Mouse (Mus musculus): ENCODE data around the gene Atp6v1g2. TPM values are rescaled to one million over a fixed set of nuclear protein-coding genes. Genes with fewer than 3 reads are reported as not detected.
A peak's percentile ranks its signal among the peaks of the same experiment; 100 is the strongest.

Atp6v1g2 gene
- polyA plus RNA-seq, 1 experiment from 2014 or later = 5.2 TPM

- Histone ChIP-seq H3K9ac (ENCODE audit: low read depth, low read length) (no peak overlapping the region), H3K36me3 (ENCODE audit: control insufficient read depth, insufficient read depth, low read length) (no peaks in the 10 kb centered on the region), H3K27me3 (replicated peaks; ENCODE audit: control insufficient read depth, insufficient read depth, low read length) (peaks cover 46% of the 10 kb centered on the region), H3K4me1 (ENCODE audit: control insufficient read depth, insufficient read depth, low read length) (peaks cover 8% of the 10 kb centered on the region; the same call in 1 of the 2 replicates), H3K4me3 (ENCODE audit: low read depth, low read length) (no peak overlapping the region), H3K27ac (replicated peaks; ENCODE audit: low read depth, low read length) (no peak overlapping the region), H3K4me2 (ENCODE audit: low read depth, low read length) (no peak overlapping the region), H3K9me3 (ENCODE audit: control insufficient read depth, low read length) (no peaks in the 10 kb centered on the region)
- DNase-seq (ENCODE audit: low spot score) = no peak
- ATAC-seq (ENCODE audit: low read depth) = no peak
- WGBS = 79% methylated on average over 9 of the region's 11 CpGs
Measured at GRCm38 (mm10) chr17:35200398-35200797, 33.1 kb upstream of the Atp6v1g2 start.

GRCm38 (mm10) chr17:35201128-35201527 is 32.3 kb upstream of the Atp6v1g2 start:
- WGBS = 83% methylated on average over 11 of the region's 11 CpGs
- no peaks in the 10 kb centered on the region for H3K36me3 ChIP-seq (ENCODE audit: control insufficient read depth, insufficient read depth, low read length)
- no peaks in the 10 kb centered on the region for H3K9me3 ChIP-seq (ENCODE audit: control insufficient read depth, low read length)
- H3K4me3 ChIP-seq (ENCODE audit: low read depth, low read length) = 0 out of 2 replicates have a peak overlapping the region, but pooled peaks have one; percentile 1
- no peak for ATAC-seq (ENCODE audit: low read depth)
- no peak overlapping the region for H3K27ac ChIP-seq (replicated peaks; ENCODE audit: low read depth, low read length)
- H3K4me1 ChIP-seq (ENCODE audit: control insufficient read depth, insufficient read depth, low read length) = peaks cover 1% of the 10 kb centered on the region; the same call in 1 of the 2 replicates
- no peak overlapping the region for H3K9ac ChIP-seq (ENCODE audit: low read depth, low read length)
- H3K4me2 ChIP-seq (ENCODE audit: low read depth, low read length) = no peak overlapping the region
- H3K27me3 ChIP-seq (replicated peaks; ENCODE audit: control insufficient read depth, insufficient read depth, low read length) = peaks cover 38% of the 10 kb centered on the region
- no peak for DNase-seq (ENCODE audit: low spot score)

GRCm38 (mm10) chr17:35201787-35202186 is 31.7 kb upstream of the Atp6v1g2 start, which contains the start of gene Tnf:
Gene Tnf (minus strand): TSS chr17:35202007.
- ATAC-seq (ENCODE audit: low read depth) = no peak
- Histone ChIP-seq H3K27ac (replicated peaks; ENCODE audit: low read depth, low read length) (no peak within 1 kb of the TSS), H3K9me3 (ENCODE audit: control insufficient read depth, low read length) (no peaks in the 10 kb centered on the region), H3K36me3 (ENCODE audit: control insufficient read depth, insufficient read depth, low read length) (no peaks in the 10 kb centered on the region), H3K4me2 (ENCODE audit: low read depth, low read length) (no peak within 1 kb of the TSS; the same call in 1 of the 2 replicates), H3K4me1 (ENCODE audit: control insufficient read depth, insufficient read depth, low read length) (no peaks in the 10 kb centered on the region), H3K9ac (ENCODE audit: low read depth, low read length) (no peak within 1 kb of the TSS), H3K27me3 (replicated peaks; ENCODE audit: control insufficient read depth, insufficient read depth, low read length) (peaks cover 32% of the 10 kb centered on the region), H3K4me3 (ENCODE audit: low read depth, low read length) (0 out of 2 replicates have a peak within 1 kb of the TSS, but pooled peaks have one; percentile 1)
- no peak for DNase-seq (ENCODE audit: low spot score)
- WGBS = 34% methylated on average over 13 of the region's 13 CpGs

- H3K27ac ChIP-seq (replicated peaks; ENCODE audit: low read depth, low read length) = no peak overlapping the region
- H3K4me3 ChIP-seq (ENCODE audit: low read depth, low read length) = no peak overlapping the region
- H3K36me3 ChIP-seq (ENCODE audit: control insufficient read depth, insufficient read depth, low read length) = no peaks in the 10 kb centered on the region
- no peaks in the 10 kb centered on the region for H3K4me1 ChIP-seq (ENCODE audit: control insufficient read depth, insufficient read depth, low read length)
- H3K9me3 ChIP-seq (ENCODE audit: control insufficient read depth, low read length) = no peaks in the 10 kb centered on the region
- H3K4me2 ChIP-seq (ENCODE audit: low read depth, low read length) = no peak overlapping the region
- no peak for ATAC-seq (ENCODE audit: low read depth)
- no peak for DNase-seq (ENCODE audit: low spot score)
- 70% methylated on average over 4 of the region's 4 CpGs for WGBS
- no peak overlapping the region for H3K9ac ChIP-seq (ENCODE audit: low read depth, low read length)
- H3K27me3 ChIP-seq (replicated peaks; ENCODE audit: control insufficient read depth, insufficient read depth, low read length) = peaks cover 28% of the 10 kb centered on the region
Measured at GRCm38 (mm10) chr17:35202442-35202841, 31.0 kb upstream of the Atp6v1g2 start.

- no peak within 1 kb of the TSS; the same call in 1 of the 2 replicates for H3K9ac ChIP-seq (ENCODE audit: low read depth, low read length)
- no peak for ATAC-seq (ENCODE audit: low read depth)
- WGBS = 18% methylated on average over 15 of the region's 20 CpGs
- no peak for DNase-seq (ENCODE audit: low spot score)
- H3K36me3 ChIP-seq (ENCODE audit: control insufficient read depth, insufficient read depth, low read length) = no peaks in the 10 kb centered on the region
- no peaks in the 10 kb centered on the region for H3K9me3 ChIP-seq (ENCODE audit: control insufficient read depth, low read length)
- H3K4me3 ChIP-seq (ENCODE audit: low read depth, low read length) = no peak within 1 kb of the TSS
- no peaks in the 10 kb centered on the region for H3K4me1 ChIP-seq (ENCODE audit: control insufficient read depth, insufficient read depth, low read length)
- no peak within 1 kb of the TSS for H3K4me2 ChIP-seq (ENCODE audit: low read depth, low read length)
- H3K27ac ChIP-seq (replicated peaks; ENCODE audit: low read depth, low read length) = no peak within 1 kb of the TSS
- peaks cover 22% of the 10 kb centered on the region for H3K27me3 ChIP-seq (replicated peaks; ENCODE audit: control insufficient read depth, insufficient read depth, low read length)
Measured at GRCm38 (mm10) chr17:35204494-35205379, 28.7 kb upstream of the Atp6v1g2 start, which contains the start of gene Lta. Gene Lta (minus strand): TSS chr17:35205351.

- no peak overlapping the region for H3K27ac ChIP-seq (replicated peaks; ENCODE audit: low read depth, low read length)
- no peak overlapping the region for H3K9ac ChIP-seq (ENCODE audit: low read depth, low read length)
- no peaks in the 10 kb centered on the region for H3K4me1 ChIP-seq (ENCODE audit: control insufficient read depth, insufficient read depth, low read length)
- no peaks in the 10 kb centered on the region for H3K36me3 ChIP-seq (ENCODE audit: control insufficient read depth, insufficient read depth, low read length)
- H3K27me3 ChIP-seq (replicated peaks; ENCODE audit: control insufficient read depth, insufficient read depth, low read length) = peaks cover 22% of the 10 kb centered on the region
- ATAC-seq (ENCODE audit: low read depth) (no peak), DNase-seq (ENCODE audit: low spot score) (no peak)
- WGBS = 52% methylated on average over 10 of the region's 10 CpGs
- H3K4me2 ChIP-seq (ENCODE audit: low read depth, low read length) = no peak overlapping the region
- no peak overlapping the region for H3K4me3 ChIP-seq (ENCODE audit: low read depth, low read length)
- H3K9me3 ChIP-seq (ENCODE audit: control insufficient read depth, low read length) = no peaks in the 10 kb centered on the region
Measured at GRCm38 (mm10) chr17:35205380-35205769, 28.1 kb upstream of the Atp6v1g2 start.

- Histone ChIP-seq H3K36me3 (ENCODE audit: control insufficient read depth, insufficient read depth, low read length) (no peaks in the 10 kb centered on the region), H3K4me1 (ENCODE audit: control insufficient read depth, insufficient read depth, low read length) (no peaks in the 10 kb centered on the region), H3K9ac (ENCODE audit: low read depth, low read length) (no peak overlapping the region), H3K27ac (replicated peaks; ENCODE audit: low read depth, low read length) (no peak overlapping the region), H3K4me3 (ENCODE audit: low read depth, low read length) (no peak overlapping the region), H3K9me3 (ENCODE audit: control insufficient read depth, low read length) (no peaks in the 10 kb centered on the region), H3K27me3 (replicated peaks; ENCODE audit: control insufficient read depth, insufficient read depth, low read length) (0 out of 2 replicates have a peak, but pooled peaks cover 4% of the 10 kb centered on the region), H3K4me2 (ENCODE audit: low read depth, low read length) (no peak overlapping the region)
- WGBS = 75% methylated on average over 12 of the region's 12 CpGs
- DNase-seq (ENCODE audit: low spot score) (no peak), ATAC-seq (ENCODE audit: low read depth) (no peak)
Measured at GRCm38 (mm10) chr17:35209785-35210535, 23.5 kb upstream of the Atp6v1g2 start.

- no peak for DNase-seq (ENCODE audit: low spot score)
- no peak for ATAC-seq (ENCODE audit: low read depth)
- H3K27me3 ChIP-seq (replicated peaks; ENCODE audit: control insufficient read depth, insufficient read depth, low read length) = no peaks in the 10 kb centered on the region
- H3K4me3 ChIP-seq (ENCODE audit: low read depth, low read length) = no peak overlapping the region
- H3K4me2 ChIP-seq (ENCODE audit: low read depth, low read length) = no peak overlapping the region
- H3K27ac ChIP-seq (replicated peaks; ENCODE audit: low read depth, low read length) = no peak overlapping the region
- H3K9me3 ChIP-seq (ENCODE audit: control insufficient read depth, low read length) = no peaks in the 10 kb centered on the region
- H3K36me3 ChIP-seq (ENCODE audit: control insufficient read depth, insufficient read depth, low read length) = no peaks in the 10 kb centered on the region
- no peaks in the 10 kb centered on the region for H3K4me1 ChIP-seq (ENCODE audit: control insufficient read depth, insufficient read depth, low read length)
- 59% methylated on average over 3 of the region's 3 CpGs for WGBS
- H3K9ac ChIP-seq (ENCODE audit: low read depth, low read length) = no peak overlapping the region
Measured at GRCm38 (mm10) chr17:35210593-35210992, 22.9 kb upstream of the Atp6v1g2 start.

All from embryonic facial prominence, embryonic 14.5 days (tissue).